ENCODE assay signal across 7 mouse cellular contexts in genomic region chrX:162829741-162830140, GRCm38 (mm10). TPM values are rescaled to one million over a fixed set of nuclear protein-coding genes. Genes with fewer than 3 reads are reported as not detected.
A peak's percentile ranks its signal among the peaks of the same experiment; 100 is the strongest.
DNase-seq lines count a peak whose midpoint lies in the region; ATAC-seq lines count a peak whose summit lies in the region.

No protein-coding gene starts in this region.

- no peaks in the 10 kb centered on the region for H3K36me3 ChIP-seq in heart, embryonic 13.5 days
- H3K36me3 ChIP-seq in limb, embryonic 10.5 days: no peaks in the 10 kb centered on the region
- H3K36me3 ChIP-seq in neural tube, embryonic 15.5 days: no peaks in the 10 kb centered on the region

- H3K4me3 ChIP-seq in heart, embryonic 13.5 days: peak overlapping the region; percentile 66
- peak overlapping the region; percentile 64 for H3K4me3 ChIP-seq in limb, embryonic 10.5 days
- H3K4me3 ChIP-seq in neural tube, embryonic 15.5 days (replicated peaks): peak overlapping the region; percentile 57

- H3K4me1 ChIP-seq in heart, embryonic 13.5 days: no peaks in the 10 kb centered on the region
- H3K4me1 ChIP-seq in limb, embryonic 10.5 days: 0 out of 2 replicates have a peak, but pooled peaks cover 5% of the 10 kb centered on the region
- H3K4me1 ChIP-seq in neural tube, embryonic 15.5 days: no peaks in the 10 kb centered on the region

- DNase-seq in thymus, postnatal 4 days: peak; percentile 7
- no peak for DNase-seq in thymus, postnatal 10 days (ENCODE audit: low spot score in 2 of 2)
- DNase-seq in limb, embryonic 10.5 days (ENCODE audit: low spot score): no peak
- DNase-seq in natural killer cell, adult 2 months (ENCODE audit: low spot score in 2 of 2): no peak
- DNase-seq in urinary bladder, adult 2 months (ENCODE audit: low spot score): no peak

- no peaks in the 10 kb centered on the region for H3K9me3 ChIP-seq in heart, embryonic 13.5 days
- H3K9me3 ChIP-seq in limb, embryonic 10.5 days (replicated peaks): no peaks in the 10 kb centered on the region
- H3K9me3 ChIP-seq in neural tube, embryonic 15.5 days (replicated peaks): no peaks in the 10 kb centered on the region

- 30% methylated on average over 5 of the region's 5 CpGs for WGBS in heart, embryonic 13.5 days
- whole genome bisulfite sequencing in limb, embryonic 10.5 days: 41% methylated on average over 5 of the region's 5 CpGs
- 34% methylated on average over 5 of the region's 5 CpGs for WGBS in neural tube, embryonic 15.5 days

- peak overlapping the region; percentile 59 for H3K4me2 ChIP-seq in heart, embryonic 13.5 days
- peak overlapping the region; percentile 43 for H3K4me2 ChIP-seq in neural tube, embryonic 15.5 days

- no peak for ATAC-seq in heart, embryonic 13.5 days (ENCODE audit: extremely low read depth, insufficient number of reproducible peaks, low FRiP score, low TSS enrichment)
- no peak for ATAC-seq in neural tube, embryonic 15.5 days (ENCODE audit: low FRiP score)

- peaks cover 4% of the 10 kb centered on the region for H3K27me3 ChIP-seq in heart, embryonic 13.5 days (replicated peaks)
- H3K27me3 ChIP-seq in limb, embryonic 10.5 days (ENCODE audit: low read depth, poor library complexity, severe bottlenecking): peaks cover 67% of the 10 kb centered on the region
- H3K27me3 ChIP-seq in neural tube, embryonic 15.5 days (replicated peaks): 0 out of 2 replicates have a peak, but pooled peaks cover 3% of the 10 kb centered on the region

- H3K9ac ChIP-seq in heart, embryonic 13.5 days: peak overlapping the region; percentile 62; the same call in 1 of the 2 replicates
- H3K9ac ChIP-seq in neural tube, embryonic 15.5 days (replicated peaks): no peak overlapping the region

- H3K27ac ChIP-seq in heart, embryonic 13.5 days (replicated peaks): peak overlapping the region; percentile 42; the same call in 1 of the 2 replicates
- H3K27ac ChIP-seq in limb, embryonic 10.5 days: peak overlapping the region; percentile 71
- no peak overlapping the region; the same call in 1 of the 2 replicates for H3K27ac ChIP-seq in neural tube, embryonic 15.5 days (replicated peaks)

RNA-seq across cellular contexts. Expression of gene Txlng, which starts 0.5 kb away (rescaled TPM):
- polyA plus RNA-seq in heart, embryonic 13.5 days (2015; fragmentation: Nextera tagmentation; extraction: Ambion mirVana): 9.3 and 10.9 TPM in 2 replicates
- polyA plus RNA-seq in limb, embryonic 10.5 days (2016; fragmentation: Nextera tagmentation; extraction: Ambion mirVana): 16.0 and 16.1 TPM in 2 replicates
- 11.1 and 14.1 TPM in 2 replicates for polyA plus RNA-seq in neural tube, embryonic 15.5 days (2015; fragmentation: Nextera tagmentation; extraction: Ambion mirVana)
- 15.5 and 17.4 TPM in 2 replicates for polyA plus RNA-seq in urinary bladder, adult 2 months (2012; rRNA removed)

RNA-seq across cellular contexts. Expression of gene Syap1, which starts 58.5 kb away (rescaled TPM):
- 22.9 TPM in 2 replicates for polyA plus RNA-seq in heart, embryonic 13.5 days (2015; fragmentation: Nextera tagmentation; extraction: Ambion mirVana)
- 23.4 and 32.3 TPM in 2 replicates for polyA plus RNA-seq in limb, embryonic 10.5 days (2016; fragmentation: Nextera tagmentation; extraction: Ambion mirVana)
- polyA plus RNA-seq in neural tube, embryonic 15.5 days (2015; fragmentation: Nextera tagmentation; extraction: Ambion mirVana): 31.3 and 32.4 TPM in 2 replicates
- polyA plus RNA-seq in urinary bladder, adult 2 months (2012; rRNA removed): 50.7 and 54.2 TPM in 2 replicates
